Mouse (Mus musculus): ENCODE results near the gene Tdpoz4.
"Not testable (repeated sequence)": the region's sequence is repeated elsewhere in the genome, so short reads cannot be mapped to it uniquely, and the experiment has no call there.

DNA sequence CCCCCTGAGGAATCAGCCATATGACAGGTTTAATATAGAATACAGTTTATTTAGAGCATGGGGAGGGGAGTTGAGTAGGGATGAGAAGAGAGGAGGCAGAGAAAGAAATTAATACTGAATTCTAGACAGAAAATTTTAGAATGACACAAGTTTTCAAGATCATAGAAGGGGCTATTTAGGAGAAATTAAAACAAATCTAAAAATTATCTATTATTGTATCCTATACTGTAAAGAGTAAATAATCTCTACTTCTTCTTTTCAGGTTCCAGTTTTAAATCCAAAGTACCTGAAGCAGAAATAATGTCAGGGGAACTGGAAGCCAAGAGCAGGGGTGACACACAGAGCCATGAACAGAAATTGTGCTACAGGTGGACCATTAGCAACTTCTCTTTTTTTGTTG lies at the start of gene Tdpoz4:
- not testable (repeated sequence) for TF ChIP-seq POLR2A (IDR thresholded peaks at IDR 0.05; ENCODE audit: low read depth, low read length); CHD2 (IDR thresholded peaks at IDR 0.05; ENCODE audit: low read length); CTCF (conservative IDR thresholded peaks at IDR 0.05 in 1 of 2, IDR thresholded peaks at IDR 0.05 in 1 of 2; ENCODE audit: low read depth in 2 of 2, low read length in 2 of 2); MAX (IDR thresholded peaks at IDR 0.05; ENCODE audit: low read length); ELF1 (IDR thresholded peaks at IDR 0.05; ENCODE audit: low read depth, low read length); PAX5 (IDR thresholded peaks at IDR 0.05; ENCODE audit: low read length); MAFK (IDR thresholded peaks at IDR 0.05; ENCODE audit: insufficient replicate concordance, low read length); MXI1 (IDR thresholded peaks at IDR 0.05; ENCODE audit: low read depth, low read length); RAD21 (IDR thresholded peaks at IDR 0.05; ENCODE audit: low read depth, low read length); TCF12 (IDR thresholded peaks at IDR 0.05; ENCODE audit: low read depth, low read length); EP300 (IDR thresholded peaks at IDR 0.05; ENCODE audit: low read length); CHD1 (IDR thresholded peaks at IDR 0.05; ENCODE audit: low read depth, low read length); GABPA (IDR thresholded peaks at IDR 0.05; ENCODE audit: insufficient replicate concordance, low read depth, low read length)
